Mouse (Mus musculus): ENCODE measurements around the gene Gm4707. TPM values are rescaled to one million over a fixed set of nuclear protein-coding genes. Genes with fewer than 3 reads are reported as not detected.
"Not testable (repeated sequence)": the region's sequence is repeated elsewhere in the genome, so short reads cannot be mapped to it uniquely, and the experiment has no call there.

Gene Gm4707
- polyA plus RNA-seq, 1 experiment from 2014 or later = 1.7 TPM

DNA sequence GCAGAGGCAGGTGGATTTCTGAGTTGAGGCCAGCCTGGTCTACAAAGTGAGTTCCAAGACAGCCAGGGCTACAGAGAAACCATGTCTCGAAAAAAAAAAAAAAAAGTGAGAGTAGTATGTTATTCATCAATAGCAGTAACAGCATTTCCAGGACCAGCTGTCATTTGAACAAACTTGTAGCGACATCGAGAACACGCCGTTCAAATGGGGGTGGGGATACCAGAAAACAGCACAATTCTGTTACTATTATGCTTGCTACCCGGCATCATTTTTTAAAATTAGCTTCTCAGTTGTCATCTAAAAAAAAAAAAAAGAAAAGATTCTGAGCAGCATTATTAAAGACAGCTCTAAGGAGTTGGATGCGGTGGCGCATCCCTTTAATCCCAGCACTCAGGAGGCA is 17.8 kb upstream of the Gm4707 start:
- Histone ChIP-seq H3K4me3 (no peak overlapping the region), H3K4me1 (peaks cover 20% of the 10 kb centered on the region), H3K36me3 (no peaks in the 10 kb centered on the region), H3K27ac (replicated peaks) (no peak overlapping the region), H3K9me3 (no peaks in the 10 kb centered on the region), H3K9ac (no peak overlapping the region), H3K27me3 (replicated peaks) (no peaks in the 10 kb centered on the region), H3K4me2 (no peak overlapping the region)
- ATAC-seq (ENCODE audit: extremely low read depth, insufficient number of reproducible peaks, low FRiP score, low TSS enrichment) = no peak
- WGBS = 90% methylated on average over 8 of the region's 8 CpGs

DNA sequence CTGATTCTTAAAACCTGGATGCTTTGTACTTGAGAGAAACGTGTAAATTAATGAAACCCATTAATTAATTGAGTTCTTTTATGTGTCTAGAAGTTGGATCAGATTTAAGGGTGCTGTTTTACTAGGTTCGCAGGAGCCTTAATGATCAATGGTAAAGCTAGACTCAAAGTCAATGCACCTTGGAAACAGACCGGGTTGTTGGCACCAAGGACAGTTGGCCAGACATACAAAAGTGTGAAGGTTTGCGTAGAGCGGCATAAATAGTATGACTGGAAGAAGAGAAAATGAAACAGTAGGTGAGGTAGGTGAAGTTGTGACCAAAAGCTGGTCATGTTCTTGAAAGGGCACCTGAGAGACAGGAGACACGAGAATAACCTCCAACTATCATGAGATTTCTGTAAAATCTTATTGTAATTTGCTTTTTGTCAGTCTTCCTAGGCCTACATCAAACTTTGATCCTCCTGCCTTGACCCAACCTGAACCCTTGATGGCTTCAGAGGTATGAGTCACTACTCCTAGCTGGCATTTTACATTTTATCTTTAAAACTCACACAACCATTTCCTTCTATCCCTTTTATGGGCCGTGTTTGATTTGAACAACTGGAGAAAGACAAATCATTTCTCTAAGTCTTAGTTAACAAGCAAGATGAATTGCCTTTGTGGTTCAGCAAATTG is 16.8 kb upstream of the Gm4707 start:
- no peak for ATAC-seq (ENCODE audit: extremely low read depth, insufficient number of reproducible peaks, low FRiP score, low TSS enrichment)
- 77% methylated on average over 7 of the region's 7 CpGs for WGBS

DNA sequence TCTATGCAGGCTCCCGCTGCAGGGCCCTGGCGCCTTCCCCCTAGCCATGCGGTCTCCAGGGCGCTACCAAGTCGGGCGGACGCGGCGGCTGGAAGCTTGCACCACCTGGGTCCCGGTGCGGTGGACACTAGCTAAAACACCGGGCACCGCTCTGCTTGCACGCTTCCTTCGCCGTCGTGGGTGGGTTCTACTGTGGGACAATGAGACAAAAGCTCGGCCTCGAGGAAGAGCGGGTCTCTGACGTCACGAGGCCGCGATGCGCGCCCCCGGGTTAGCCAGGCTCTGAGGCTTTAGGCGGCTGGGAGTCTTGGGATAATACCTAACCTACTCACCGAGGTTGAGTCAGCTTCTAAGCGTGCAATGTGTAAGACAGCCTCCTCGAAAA is 16.0 kb upstream of the Gm4707 start:
- H3K4me1 ChIP-seq = peaks cover 21% of the 10 kb centered on the region
- no peaks in the 10 kb centered on the region for H3K27me3 ChIP-seq (replicated peaks)
- no peaks in the 10 kb centered on the region for H3K36me3 ChIP-seq
- H3K27ac ChIP-seq (replicated peaks) = peak overlapping the region; percentile 98
- WGBS = under 1% methylated on average over 31 of the region's 31 CpGs
- no peaks in the 10 kb centered on the region for H3K9me3 ChIP-seq
- H3K4me3 ChIP-seq = peak overlapping the region; percentile 97
- peak overlapping the region; percentile 91 for H3K9ac ChIP-seq
- H3K4me2 ChIP-seq = peak overlapping the region; percentile 94
- ATAC-seq (ENCODE audit: extremely low read depth, insufficient number of reproducible peaks, low FRiP score, low TSS enrichment) = peak; percentile 39

More for the DNA sequence above, 16.8 kb upstream of the Gm4707 start:
- Histone ChIP-seq H3K4me2 (peak overlapping the region; percentile 94), H3K4me1 (peaks cover 21% of the 10 kb centered on the region), H3K9ac (peak overlapping the region; percentile 91), H3K27ac (replicated peaks) (peak overlapping the region; percentile 98; the same call in 1 of the 2 replicates), H3K4me3 (peak overlapping the region; percentile 97), H3K36me3 (no peaks in the 10 kb centered on the region), H3K27me3 (replicated peaks) (no peaks in the 10 kb centered on the region), H3K9me3 (no peaks in the 10 kb centered on the region)

DNA sequence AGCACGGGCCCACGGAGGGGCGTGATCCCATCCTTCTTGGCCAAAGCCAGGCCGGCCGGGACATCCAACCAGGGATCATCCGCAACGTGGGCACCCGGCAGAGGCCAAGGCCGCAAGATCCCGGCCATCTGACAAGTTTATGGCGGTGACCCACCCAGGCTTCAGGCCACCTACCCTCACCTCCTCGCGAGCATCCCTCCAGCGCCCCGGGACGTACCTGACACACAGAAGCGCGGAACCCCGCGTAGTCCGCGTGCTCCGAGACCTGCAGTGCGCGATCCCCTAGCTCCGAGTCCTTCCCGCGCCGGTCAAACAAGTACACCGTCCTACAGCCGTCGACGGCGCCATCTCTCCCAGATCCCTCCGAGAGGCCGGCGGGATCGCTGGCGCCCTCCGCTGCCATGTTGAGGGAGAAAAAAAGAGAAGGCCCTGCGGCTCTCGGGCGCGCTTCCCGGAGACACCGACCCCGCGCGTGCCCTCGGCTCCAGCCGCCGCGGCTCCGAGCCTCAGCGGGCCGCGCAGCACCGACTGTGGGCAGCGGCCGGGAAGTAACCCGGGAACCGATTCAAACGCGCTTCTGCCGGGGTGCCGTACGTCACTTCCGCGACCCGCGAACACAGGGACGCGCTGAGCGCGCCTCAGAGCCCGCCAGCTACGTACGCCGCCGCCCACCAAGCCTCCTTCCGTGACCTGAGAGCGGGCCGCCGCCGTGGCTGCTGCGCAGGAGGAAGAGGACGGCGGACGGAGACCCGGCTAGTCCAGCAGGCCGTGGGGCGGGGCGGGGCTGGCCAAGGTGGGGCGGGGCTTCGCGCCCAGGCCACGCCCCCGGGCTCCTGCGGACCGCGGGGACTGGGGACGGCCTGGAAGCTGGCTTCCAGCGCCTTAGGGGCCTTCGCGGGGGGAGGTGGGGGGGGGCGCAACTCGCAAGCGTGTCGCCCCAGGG is 15.3 kb upstream of the Gm4707 start, which contains the start of gene Smchd1:
Gene Smchd1 (minus strand): TSS at position 582 of the 943 bp plus-strand sequence.
- Histone ChIP-seq H3K4me2 (peak within 1 kb of the TSS; percentile 94), H3K4me3 (peak within 1 kb of the TSS; percentile 97), H3K36me3 (no peaks in the 10 kb centered on the region), H3K9ac (peak within 1 kb of the TSS; percentile 91), H3K27ac (replicated peaks) (peak within 1 kb of the TSS; percentile 98), H3K9me3 (no peaks in the 10 kb centered on the region), H3K4me1 (peaks cover 21% of the 10 kb centered on the region), H3K27me3 (replicated peaks) (no peaks in the 10 kb centered on the region)
- peak; percentile 95 for ATAC-seq (ENCODE audit: extremely low read depth, insufficient number of reproducible peaks, low FRiP score, low TSS enrichment)
- under 1% methylated on average over 101 of the region's 109 CpGs for WGBS

DNA sequence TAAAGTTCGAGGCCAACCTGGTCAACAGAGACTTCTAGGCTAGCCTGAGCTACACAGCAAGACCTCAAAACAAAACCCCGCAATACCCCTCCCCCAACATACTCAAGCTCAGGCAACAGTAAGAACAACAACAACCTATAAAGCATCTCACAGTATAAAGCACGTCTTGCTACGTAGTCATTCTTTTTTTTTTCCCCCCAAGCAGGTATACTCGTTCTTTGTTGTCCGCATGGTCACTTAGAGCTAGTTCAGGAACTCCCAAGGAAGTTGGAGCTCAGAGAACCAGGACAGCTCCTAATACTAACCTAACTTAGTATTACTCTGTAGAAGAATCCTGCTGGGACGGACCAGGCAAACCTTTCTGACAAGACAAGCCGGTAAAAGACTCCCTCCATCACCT is 14.4 kb upstream of the Gm4707 start:
- Histone ChIP-seq H3K27ac (replicated peaks) (peak overlapping the region; percentile 98), H3K27me3 (replicated peaks) (no peaks in the 10 kb centered on the region), H3K9me3 (no peaks in the 10 kb centered on the region), H3K36me3 (no peaks in the 10 kb centered on the region), H3K4me3 (peak overlapping the region; percentile 97), H3K4me1 (peaks cover 21% of the 10 kb centered on the region), H3K9ac (peak overlapping the region; percentile 91), H3K4me2 (peak overlapping the region; percentile 94)
- ATAC-seq (ENCODE audit: extremely low read depth, insufficient number of reproducible peaks, low FRiP score, low TSS enrichment) = no peak
- WGBS = 13% methylated on average over 8 of the region's 8 CpGs

DNA sequence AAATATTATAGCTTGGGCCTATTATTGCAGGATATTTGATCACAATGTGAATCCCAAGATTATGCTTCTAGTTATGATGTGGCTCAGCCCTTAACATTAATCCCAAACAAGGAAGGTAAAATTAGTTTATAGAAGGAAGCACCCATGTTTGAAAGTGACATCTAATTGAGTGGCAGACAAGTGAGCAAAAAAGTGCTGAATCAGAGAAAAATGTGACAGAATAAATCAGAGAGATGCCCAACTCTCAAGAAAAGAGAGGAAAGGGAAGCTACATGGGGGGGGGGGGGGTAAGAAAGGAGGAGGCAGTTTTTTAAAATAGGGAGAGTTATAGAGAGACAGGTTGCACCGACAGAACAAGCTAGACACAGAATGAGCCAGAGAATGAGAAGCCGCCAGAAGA is 11.5 kb upstream of the Gm4707 start:
- 76% methylated on average over 2 of the region's 2 CpGs for WGBS

DNA sequence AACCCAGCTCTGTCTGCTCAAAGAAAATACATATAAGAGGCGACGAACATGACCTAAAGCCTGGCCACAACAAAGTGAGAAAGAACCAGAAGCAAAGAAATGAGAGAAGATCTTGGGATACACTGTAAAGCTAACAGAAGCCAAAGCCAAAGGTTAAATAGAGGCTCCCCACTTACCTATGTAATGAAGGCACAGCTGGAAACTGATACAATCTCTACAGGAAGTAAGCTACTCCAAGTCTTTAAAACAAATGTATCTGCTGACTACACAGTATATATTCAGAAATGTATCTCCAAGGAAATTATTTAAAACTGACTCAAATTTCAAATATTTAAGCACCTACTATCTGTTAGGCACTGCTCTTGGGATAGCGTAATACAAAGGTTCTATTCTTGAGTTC is 594 bp upstream of the Gm4707 start:
- H3K4me1 ChIP-seq = no peaks in the 10 kb centered on the region
- no peak overlapping the region for H3K4me2 ChIP-seq
- no peak for ATAC-seq (ENCODE audit: extremely low read depth, insufficient number of reproducible peaks, low FRiP score, low TSS enrichment)
- peaks cover 70% of the 10 kb centered on the region for H3K36me3 ChIP-seq
- H3K9me3 ChIP-seq = no peaks in the 10 kb centered on the region
- no peaks in the 10 kb centered on the region for H3K27me3 ChIP-seq (replicated peaks)
- WGBS = 93% methylated on average over 3 of the region's 3 CpGs
- H3K4me3 ChIP-seq = no peak overlapping the region
- no peak overlapping the region for H3K27ac ChIP-seq (replicated peaks)
- no peak overlapping the region for H3K9ac ChIP-seq

More for the DNA sequence above, 11.5 kb upstream of the Gm4707 start:
- no peaks in the 10 kb centered on the region for H3K36me3 ChIP-seq
- ATAC-seq (ENCODE audit: extremely low read depth, insufficient number of reproducible peaks, low FRiP score, low TSS enrichment) = no peak
- H3K9me3 ChIP-seq = no peaks in the 10 kb centered on the region
- no peak overlapping the region for H3K4me3 ChIP-seq
- H3K9ac ChIP-seq = no peak overlapping the region
- no peak overlapping the region for H3K27ac ChIP-seq (replicated peaks)
- H3K27me3 ChIP-seq (replicated peaks) = no peaks in the 10 kb centered on the region
- peaks cover 23% of the 10 kb centered on the region for H3K4me1 ChIP-seq
- no peak overlapping the region for H3K4me2 ChIP-seq

DNA sequence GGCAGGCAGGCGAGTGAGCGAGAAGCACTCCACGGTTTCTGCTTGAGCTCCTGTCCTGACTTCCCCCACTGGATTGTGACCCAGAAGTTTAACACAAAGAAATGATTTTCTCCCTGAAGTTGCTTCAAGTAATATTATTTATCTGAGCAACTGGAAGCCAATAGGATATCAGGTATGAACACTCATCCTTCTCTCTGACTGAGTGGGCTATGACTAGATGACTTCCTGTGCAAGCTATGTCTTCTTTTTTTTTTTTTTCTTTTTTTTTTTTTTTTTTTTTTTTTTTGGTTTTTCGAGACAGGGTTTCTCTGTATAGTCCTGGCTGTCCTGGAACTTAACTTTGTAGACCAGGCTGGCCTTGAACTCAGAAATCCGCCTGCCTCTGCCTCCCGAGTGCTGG is 2.4 kb downstream of the Gm4707 start:
- not testable (repeated sequence) for H3K9ac ChIP-seq; ATAC-seq (ENCODE audit: extremely low read depth, insufficient number of reproducible peaks, low FRiP score, low TSS enrichment); H3K4me3 ChIP-seq; H3K4me2 ChIP-seq; H3K27ac ChIP-seq (replicated peaks); H3K4me1 ChIP-seq; H3K27me3 ChIP-seq (replicated peaks); H3K9me3 ChIP-seq
- WGBS = 91% methylated on average over 5 of the region's 6 CpGs
- H3K36me3 ChIP-seq = peaks cover 75% of the 10 kb centered on the region

DNA sequence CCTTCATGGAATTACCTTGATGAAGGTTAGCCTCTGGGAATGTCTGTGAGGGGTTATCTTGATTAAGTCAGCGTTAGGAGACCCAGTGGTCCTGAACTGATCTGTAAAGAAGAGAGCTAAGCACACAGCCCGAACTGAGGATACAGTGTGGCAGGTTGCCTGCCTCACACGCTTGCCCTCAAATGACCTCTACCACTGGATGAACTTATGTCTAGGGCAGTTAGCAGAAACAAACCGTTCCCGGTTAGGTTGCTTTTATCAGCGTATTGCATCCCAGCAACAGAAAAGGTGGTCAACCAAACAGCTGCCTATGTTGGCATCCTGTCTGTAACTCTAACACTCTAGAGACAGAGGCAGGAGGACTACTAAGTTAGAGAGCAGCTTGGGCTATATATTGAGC is 14.5 kb downstream of the Gm4707 start:
- H3K4me3 ChIP-seq = no peak overlapping the region
- ATAC-seq (ENCODE audit: extremely low read depth, insufficient number of reproducible peaks, low FRiP score, low TSS enrichment) = no peak
- H3K27ac ChIP-seq (replicated peaks) = no peak overlapping the region
- H3K36me3 ChIP-seq = peaks cover 53% of the 10 kb centered on the region
- H3K9ac ChIP-seq = no peak overlapping the region
- H3K4me1 ChIP-seq = no peaks in the 10 kb centered on the region
- no peaks in the 10 kb centered on the region for H3K27me3 ChIP-seq (replicated peaks)
- no peak overlapping the region for H3K4me2 ChIP-seq
- 79% methylated on average over 6 of the region's 6 CpGs for WGBS
- no peaks in the 10 kb centered on the region for H3K9me3 ChIP-seq

DNA sequence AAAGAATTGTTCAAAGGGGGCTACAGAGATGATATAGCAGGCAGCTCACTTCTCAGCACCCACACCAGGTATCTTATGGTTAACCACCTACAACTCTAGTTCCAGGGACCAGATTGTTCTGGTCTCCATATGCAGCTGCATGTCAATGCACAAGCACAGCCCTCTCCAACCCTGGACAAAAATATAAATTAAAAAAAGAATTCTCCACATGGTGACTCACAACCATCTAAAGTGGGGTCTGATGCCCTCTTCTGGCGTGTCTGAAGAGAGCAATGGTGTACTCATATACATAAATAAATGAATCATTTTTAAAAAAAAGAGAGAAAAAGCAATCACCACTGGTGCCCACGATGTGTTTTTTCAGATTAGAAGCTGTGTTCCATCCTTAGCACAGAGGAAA is 15.0 kb downstream of the Gm4707 start:
- ATAC-seq (ENCODE audit: extremely low read depth, insufficient number of reproducible peaks, low FRiP score, low TSS enrichment) = no peak
- H3K36me3 ChIP-seq = peaks cover 53% of the 10 kb centered on the region
- no peaks in the 10 kb centered on the region for H3K27me3 ChIP-seq (replicated peaks)

DNA sequence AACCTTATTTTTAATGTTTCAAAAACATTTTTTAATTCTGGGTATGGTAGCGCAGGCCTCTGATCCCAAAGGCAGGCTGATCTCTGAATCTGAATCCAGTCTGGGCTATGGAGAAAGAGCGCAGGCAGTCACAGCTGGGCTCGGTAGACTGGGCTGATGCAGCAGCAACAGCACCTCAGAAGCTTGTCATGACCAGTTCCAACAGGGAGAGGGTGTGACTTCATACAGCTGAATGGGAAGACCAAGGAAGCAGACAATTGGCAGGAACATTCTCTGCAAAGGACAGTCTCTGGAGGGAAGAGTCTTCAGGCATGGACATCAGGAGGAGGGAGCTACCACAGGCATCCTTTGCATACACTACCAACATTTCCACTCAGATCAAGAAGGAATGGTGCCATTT is 15.6 kb downstream of the Gm4707 start:
- WGBS = 92% methylated on average over 3 of the region's 3 CpGs
- no peaks in the 10 kb centered on the region for H3K9me3 ChIP-seq
- no peak overlapping the region for H3K4me2 ChIP-seq
- H3K27ac ChIP-seq (replicated peaks) = no peak overlapping the region
- peaks cover 53% of the 10 kb centered on the region for H3K36me3 ChIP-seq
- no peak overlapping the region for H3K4me3 ChIP-seq
- no peaks in the 10 kb centered on the region for H3K27me3 ChIP-seq (replicated peaks)
- ATAC-seq (ENCODE audit: extremely low read depth, insufficient number of reproducible peaks, low FRiP score, low TSS enrichment) = no peak
- no peaks in the 10 kb centered on the region for H3K4me1 ChIP-seq
- H3K9ac ChIP-seq = no peak overlapping the region

More for the DNA sequence above, 15.0 kb downstream of the Gm4707 start:
- Histone ChIP-seq H3K4me3 (no peak overlapping the region), H3K27ac (replicated peaks) (no peak overlapping the region), H3K9ac (no peak overlapping the region), H3K4me1 (no peaks in the 10 kb centered on the region), H3K4me2 (no peak overlapping the region), H3K9me3 (no peaks in the 10 kb centered on the region)
- WGBS = 72% methylated on average over 2 of the region's 2 CpGs
